Mouse (Mus musculus) lung, postnatal 14 days (tissue): ENCODE data around the gene Gm7951.
"Not testable (repeated sequence)": the region's sequence is repeated elsewhere in the genome, so short reads cannot be mapped to it uniquely, and the experiment has no call there.

Source experiments
- DNase-seq: peaks from one replicate; pipeline ENCODE4 v3.0.0; 2021

Gm7951 gene

DNA sequence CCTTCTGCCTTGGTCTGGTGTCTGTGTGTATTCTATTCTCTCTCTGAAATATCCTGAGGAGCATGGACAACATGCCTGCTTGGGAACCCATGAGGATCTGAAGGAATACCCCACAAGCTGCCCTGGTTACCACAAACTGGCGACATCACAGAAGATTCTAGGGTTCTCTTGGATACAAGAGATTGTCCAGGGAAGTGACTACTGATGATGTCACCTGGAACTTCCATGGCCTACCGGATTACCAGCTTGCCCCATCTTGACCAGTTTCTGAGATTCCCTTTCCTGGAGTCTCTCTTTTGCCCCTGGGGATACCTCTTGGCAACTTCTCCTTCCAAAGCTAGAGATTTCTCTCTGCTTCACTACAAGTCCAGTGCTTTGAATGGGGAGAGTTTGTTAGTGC lies at the start of gene Gm7951:
Gene Gm7951 (minus strand): TSS at position 101 of the 400 bp plus-strand sequence.
- not testable (repeated sequence) for DNase-seq

DNA sequence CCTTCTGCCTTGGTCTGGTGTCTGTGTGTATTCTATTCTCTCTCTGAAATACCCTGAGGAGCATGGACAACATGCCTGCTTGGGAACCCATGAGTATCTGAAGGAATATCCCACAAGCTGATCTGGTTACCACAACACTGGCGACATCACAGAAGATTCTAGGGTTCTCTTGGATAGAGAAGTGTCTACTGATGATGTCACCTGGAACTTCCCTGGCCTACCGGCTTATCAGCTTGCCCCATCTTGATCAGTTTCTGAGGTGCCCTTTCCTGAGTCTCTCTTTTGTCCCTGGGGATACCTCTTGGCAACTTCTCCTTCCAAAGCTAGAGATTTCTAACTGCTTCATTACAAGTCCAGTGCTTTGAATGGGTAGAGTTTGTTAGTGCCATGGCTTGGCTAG lies 45.4 kb upstream of the Gm7951 start, which contains the start of gene Gm17027:
Gene Gm17027 (minus strand): TSS at position 101 of the 400 bp plus-strand sequence.
- DNase-seq, result not testable (repeated sequence)

DNA sequence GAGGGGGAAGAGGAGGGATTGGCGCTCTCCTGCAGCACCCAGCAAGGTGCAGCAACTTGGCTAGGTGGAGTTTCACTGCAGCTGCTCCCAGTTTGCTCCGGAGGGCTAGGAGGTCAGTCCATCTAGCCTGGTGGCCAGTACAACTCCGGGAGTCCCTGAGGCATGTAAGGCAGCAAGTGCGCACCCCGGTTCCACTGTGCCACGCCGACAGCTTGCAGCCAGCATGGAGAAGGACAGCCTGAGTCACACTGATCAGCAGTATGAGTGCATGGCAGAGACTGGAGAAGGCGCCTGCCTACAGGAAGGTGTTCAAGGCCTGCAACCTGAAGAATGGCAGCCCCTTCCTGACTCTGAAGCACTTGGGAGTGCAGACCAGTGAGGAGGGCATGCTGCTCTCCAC lies 17.4 kb upstream of the Gm7951 start:
- not testable (repeated sequence) for DNase-seq

DNA sequence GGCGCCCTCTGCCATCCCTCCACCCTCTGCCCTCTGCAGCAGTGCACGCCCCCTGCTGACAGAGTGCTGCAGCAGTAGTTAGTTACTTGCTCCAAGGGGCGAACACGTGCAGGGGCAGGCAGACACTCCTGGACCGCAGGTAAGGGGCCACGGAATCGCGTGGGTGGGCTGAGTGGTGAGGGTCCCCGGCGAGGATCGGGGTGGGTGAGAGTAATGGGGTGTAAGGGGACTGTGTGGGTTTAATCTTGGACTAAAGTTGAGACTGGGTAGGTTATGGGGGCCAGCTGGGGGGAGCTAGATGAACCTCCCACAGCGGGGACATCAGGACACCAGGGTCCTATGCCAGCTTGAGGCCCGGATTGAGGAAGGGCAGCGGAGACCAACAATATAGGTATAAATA lies 16.6 kb upstream of the Gm7951 start:
- not testable (repeated sequence) for DNase-seq
